8 mouse cellular contexts compared by ENCODE assay signal in the genomic region with DNA sequence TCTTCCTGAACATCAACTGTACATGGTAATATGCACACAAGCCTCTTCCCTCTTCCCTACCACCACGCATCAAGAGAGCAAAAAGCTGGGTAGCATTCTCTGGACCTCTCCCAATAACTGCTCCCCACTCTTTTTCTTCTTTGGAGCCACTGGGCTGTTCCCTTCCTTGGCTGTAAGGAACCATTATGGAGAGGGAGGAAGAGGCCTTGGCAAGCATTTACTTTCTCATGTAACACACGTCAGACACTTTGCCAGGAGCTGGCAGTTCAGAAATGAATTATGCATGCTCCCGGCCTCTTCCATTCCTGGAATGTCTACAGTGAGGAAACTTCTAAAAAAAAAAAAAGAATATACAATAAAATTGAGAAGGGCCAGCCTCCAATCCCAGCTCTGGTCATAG. TPM values are rescaled to one million over a fixed set of nuclear protein-coding genes. Genes with fewer than 3 reads are reported as not detected.
DNase-seq lines count a peak whose midpoint lies in the region; ATAC-seq lines count a peak whose summit lies in the region.

No protein-coding gene starts in this region.

- intact Hi-C loops in gastrocnemius, postnatal 36 days (cut with DNase I) = no loop called here

- no peak overlapping the region for H3K4me2 ChIP-seq in midbrain, embryonic 14.5 days (ENCODE audit: low read length)

- peak; percentile 35 for DNase-seq in gastrocnemius, adult 18-20 months (ENCODE audit: low spot score)
- no peak for DNase-seq in gastrocnemius, postnatal 36 days
- peak; percentile 95 for DNase-seq in NIH3T3 (ENCODE audit: low read depth)
- peak; percentile 85 for DNase-seq in kidney, postnatal 14 days
- peak; percentile 65 for DNase-seq in midbrain, embryonic 14.5 days
- no peak for DNase-seq in embryo, embryonic 11 days
- DNase-seq in thymus, postnatal 14 days = no peak

- peaks cover 24% of the 10 kb centered on the region for H3K36me3 ChIP-seq in midbrain, embryonic 14.5 days (ENCODE audit: control insufficient read depth, insufficient read depth, low read length)

- 44% methylated on average over 3 of the region's 3 CpGs for WGBS in midbrain, embryonic 14.5 days

- no peak overlapping the region for H3K4me3 ChIP-seq in midbrain, embryonic 14.5 days (replicated peaks; ENCODE audit: low read depth, low read length)

- H3K27me3 ChIP-seq in midbrain, embryonic 14.5 days (ENCODE audit: control insufficient read depth, insufficient read depth, low read length) = no peaks in the 10 kb centered on the region

- no peak overlapping the region for H3K9ac ChIP-seq in midbrain, embryonic 14.5 days (replicated peaks; ENCODE audit: low read length)

- H3K4me1 ChIP-seq in midbrain, embryonic 14.5 days (ENCODE audit: control insufficient read depth, insufficient read depth, low read length) = peaks cover 17% of the 10 kb centered on the region

- no peaks in the 10 kb centered on the region for H3K9me3 ChIP-seq in midbrain, embryonic 14.5 days (ENCODE audit: control insufficient read depth, low read length)

- peak overlapping the region; percentile 70 for H3K27ac ChIP-seq in midbrain, embryonic 14.5 days (replicated peaks; ENCODE audit: low read depth, low read length)

- ATAC-seq in frontal cortex, adult (ENCODE audit: low TSS enrichment) = peak; percentile 95
- ATAC-seq in midbrain, embryonic 14.5 days (ENCODE audit: low FRiP score, low TSS enrichment) = 0 out of 2 replicates have a peak, but pooled peaks have one; percentile 31

RNA-seq across cellular contexts. Expression of a gene that starts 22.7 kb away (rescaled TPM):
- total RNA-seq in gastrocnemius, adult 18-20 months (2021) = 1 to 10 TPM; 7.9 to 8.0 TPM
- total RNA-seq in gastrocnemius, postnatal 36 days (2021) = 1 to 10 TPM; 5.6 to 5.8 TPM
- polyA plus RNA-seq in midbrain, embryonic 14.5 days (2014; fragmentation: Nextera tagmentation; extraction: Ambion mirVana) = 33.3 and 40.1 TPM in 2 replicates

Comparison
In these comparisons a context has a peak if more than half of its experiments do, and no peak if none do; other contexts are left out.
1. DNase-seq: peak in gastrocnemius, adult 18-20 months (single experiment), NIH3T3 (single experiment), kidney, postnatal 14 days (single experiment) and midbrain, embryonic 14.5 days (single experiment); none in gastrocnemius, postnatal 36 days (0 of 2), embryo, embryonic 11 days (single experiment) and thymus, postnatal 14 days (single experiment).